Mouse (Mus musculus): ENCODE results near the gene Aoc3. TPM values are rescaled to one million over a fixed set of nuclear protein-coding genes. Genes with fewer than 3 reads are reported as not detected.
A peak's percentile ranks its signal among the peaks of the same experiment; 100 is the strongest.
"Not testable (repeated sequence)": the region's sequence is repeated elsewhere in the genome, so short reads cannot be mapped to it uniquely, and the experiment has no call there.

Gene Aoc3
- total RNA-seq, 2 experiments from 2014 or later = 0.76 to 0.79 TPM

DNA sequence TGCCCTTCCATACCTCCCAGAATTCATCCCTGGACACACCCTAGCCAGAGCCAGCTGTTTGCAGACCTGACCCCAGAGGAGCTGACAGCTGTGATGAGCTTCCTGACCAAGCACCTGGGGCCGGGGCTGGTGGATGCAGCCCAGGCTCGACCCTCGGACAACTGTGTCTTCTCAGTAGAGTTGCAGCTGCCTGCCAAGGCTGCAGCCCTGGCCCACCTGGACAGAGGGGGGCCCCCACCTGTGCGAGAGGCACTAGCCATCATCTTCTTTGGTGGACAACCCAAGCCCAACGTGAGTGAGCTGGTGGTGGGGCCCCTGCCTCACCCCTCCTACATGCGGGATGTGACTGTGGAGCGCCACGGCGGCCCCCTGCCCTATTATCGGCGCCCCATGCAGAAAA is 5.2 kb upstream of the Aoc3 start:
- intact Hi-C loops (cut with DNase I); DNase-seq (ENCODE audit: low spot score in 2 of 2): not testable (repeated sequence)

DNA sequence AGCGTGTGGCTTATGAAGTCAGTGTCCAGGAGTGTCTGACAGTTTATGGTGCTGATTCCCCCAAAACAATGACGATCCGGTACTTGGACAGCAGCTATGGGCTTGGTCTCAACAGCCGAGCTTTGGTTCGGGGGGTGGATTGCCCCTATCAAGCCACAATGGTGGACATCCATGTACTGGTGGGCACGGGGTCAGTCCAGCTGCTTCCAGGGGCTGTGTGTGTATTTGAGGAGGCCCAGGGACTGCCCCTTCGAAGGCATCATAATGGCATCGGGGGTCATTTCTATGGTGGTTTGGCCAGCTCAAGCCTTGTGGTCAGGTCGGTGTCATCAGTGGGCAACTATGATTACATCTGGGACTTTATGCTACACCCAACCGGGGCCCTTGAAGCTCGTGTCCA is 4.3 kb upstream of the Aoc3 start:
- intact Hi-C loops (cut with DNase I) = no loop called here

DNA sequence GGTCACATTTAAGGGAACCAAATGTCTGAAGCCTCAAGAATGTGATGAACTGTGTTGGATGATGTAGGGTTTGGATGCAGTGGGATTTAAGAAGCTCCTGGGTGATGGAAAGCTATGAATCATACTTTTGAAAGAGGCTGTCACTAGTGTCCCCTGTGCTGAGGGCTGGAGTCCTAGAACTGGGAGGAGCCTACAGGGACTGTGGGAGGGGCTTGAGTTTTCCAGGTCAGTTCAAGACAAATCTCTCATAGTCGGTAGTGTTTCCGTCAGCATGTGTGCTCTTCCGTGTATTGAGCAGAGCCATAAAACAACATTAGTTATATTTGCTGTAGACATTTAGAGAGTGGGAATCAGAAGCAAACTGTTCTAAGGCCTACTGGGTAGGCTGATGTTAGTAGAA is 3.1 kb upstream of the Aoc3 start:
- intact Hi-C loops (cut with DNase I) = no loop called here
- no peak for DNase-seq (ENCODE audit: low spot score in 2 of 2)

More for the DNA sequence above, 4.3 kb upstream of the Aoc3 start:
- DNase-seq (ENCODE audit: low spot score in 2 of 2) = no peak

DNA sequence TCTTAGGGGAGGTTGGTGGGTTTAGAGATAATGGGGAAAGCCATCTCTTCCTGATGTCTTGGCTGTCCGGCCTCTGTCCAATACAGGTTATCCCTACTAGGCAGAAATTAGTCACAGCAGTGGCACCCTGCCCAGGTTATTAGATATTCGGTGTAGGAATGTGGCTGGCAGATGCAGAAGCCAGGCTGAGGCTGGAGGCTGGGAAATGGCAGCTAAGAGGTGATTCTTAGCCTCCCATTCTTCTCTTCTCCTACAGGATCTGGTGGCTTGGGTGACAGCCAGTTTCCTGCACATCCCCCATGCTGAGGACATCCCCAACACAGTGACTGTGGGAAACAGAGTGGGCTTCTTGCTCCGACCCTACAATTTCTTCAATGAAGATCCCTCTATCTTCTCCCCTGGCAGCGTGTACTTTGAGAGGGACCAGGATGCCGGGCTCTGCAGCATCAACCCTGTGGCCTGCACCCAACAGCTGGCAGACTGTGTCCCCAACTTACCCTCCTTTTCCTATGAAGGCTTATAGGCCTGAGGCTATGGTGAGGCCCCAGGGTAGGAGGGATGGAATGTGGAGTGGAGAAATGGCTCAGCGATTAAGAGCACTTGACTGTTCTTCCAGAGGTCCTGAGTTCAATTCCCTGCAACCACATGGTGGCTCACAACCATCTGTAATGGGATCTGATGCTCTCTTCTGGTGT is 1.3 kb upstream of the Aoc3 start:
- DNase-seq (ENCODE audit: low spot score in 2 of 2) = peak; percentile 28 to 35
- intact Hi-C loops (cut with DNase I) = no loop called here

DNA sequence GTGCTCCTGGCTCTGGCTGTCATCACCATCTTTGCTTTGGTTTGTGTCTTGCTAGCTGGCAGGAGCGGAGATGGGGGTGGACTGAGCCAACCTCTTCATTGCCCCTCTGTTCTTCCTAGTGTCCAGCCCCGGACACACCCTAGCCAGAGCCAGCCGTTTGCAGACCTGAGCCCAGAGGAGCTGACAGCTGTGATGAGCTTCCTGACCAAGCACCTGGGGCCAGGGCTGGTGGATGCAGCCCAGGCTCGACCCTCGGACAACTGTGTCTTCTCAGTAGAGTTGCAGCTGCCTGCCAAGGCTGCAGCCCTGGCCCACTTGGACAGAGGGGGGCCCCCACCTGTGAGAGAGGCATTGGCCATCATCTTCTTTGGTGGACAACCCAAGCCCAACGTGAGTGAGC is 556 bp downstream of the Aoc3 start:
- intact Hi-C loops (cut with DNase I) = not testable (repeated sequence)

DNA sequence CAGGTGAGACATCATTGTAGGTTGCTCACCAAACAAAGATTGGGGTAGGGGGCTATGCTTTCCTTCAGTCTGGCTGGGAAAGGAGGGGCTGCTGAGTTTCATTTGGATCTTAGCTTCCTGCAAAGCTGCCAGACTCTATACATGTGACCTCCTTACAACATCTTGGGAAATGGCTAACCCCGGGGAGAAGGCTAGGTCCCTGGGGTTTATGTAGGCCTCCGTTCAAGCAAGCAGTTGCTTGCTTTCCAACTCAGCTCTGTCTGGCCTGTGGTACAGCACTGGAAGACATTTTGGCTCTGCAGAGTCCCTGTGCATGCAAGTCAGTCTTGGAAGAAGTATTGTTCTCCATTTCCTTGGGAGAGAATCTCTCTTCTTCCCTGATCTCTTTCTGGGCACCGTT is 2.1 kb downstream of the Aoc3 start:
- no peak for DNase-seq (ENCODE audit: low spot score in 2 of 2)
- intact Hi-C loops (cut with DNase I) = no loop called here

More for the DNA sequence above, 556 bp downstream of the Aoc3 start:
- not testable (repeated sequence) for DNase-seq (ENCODE audit: low spot score in 2 of 2)

DNA sequence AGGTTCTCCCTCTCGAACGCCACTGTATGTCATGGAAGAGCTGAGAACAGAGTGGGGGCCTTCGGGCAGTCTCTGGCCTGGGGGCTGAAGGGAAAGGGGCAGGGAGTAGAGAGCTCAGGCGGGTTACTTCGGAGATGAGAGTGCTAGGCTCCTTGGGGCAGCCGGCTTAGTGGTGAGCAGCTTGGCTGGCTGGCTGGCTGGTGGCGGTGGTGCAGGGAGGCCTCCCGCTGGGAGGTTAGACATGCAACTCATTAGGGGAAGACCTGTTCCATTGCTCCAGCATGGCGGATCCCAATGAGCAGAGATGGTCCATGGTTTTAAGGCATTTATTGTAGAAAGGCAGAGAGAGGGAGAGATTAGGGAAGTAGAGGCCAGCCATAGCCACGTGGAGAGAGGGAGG is 3.6 kb downstream of the Aoc3 start:
- intact Hi-C loops (cut with DNase I) = no loop called here
- no peak for DNase-seq (ENCODE audit: low spot score in 2 of 2)

DNA sequence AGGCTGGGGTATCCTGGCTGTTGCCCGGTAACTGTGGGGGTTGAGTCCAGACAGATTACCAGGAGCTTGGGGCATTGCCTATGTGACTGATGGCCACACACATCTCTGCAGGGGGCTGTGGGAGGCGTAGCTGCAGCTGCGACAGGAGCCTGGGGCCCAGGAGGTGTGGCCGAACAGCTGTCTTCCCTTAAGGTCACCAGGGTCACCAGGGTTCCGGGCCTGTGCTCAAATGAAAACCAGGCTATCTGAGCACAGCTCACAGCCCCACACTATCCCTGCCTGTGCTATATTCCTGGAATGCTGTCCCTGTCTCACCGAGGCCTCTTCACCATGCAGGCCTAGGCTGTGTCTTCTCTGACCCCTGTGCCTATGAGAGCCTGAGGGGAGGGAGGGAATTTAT is 4.1 kb downstream of the Aoc3 start:
- intact Hi-C loops (cut with DNase I) = no loop called here
- DNase-seq (ENCODE audit: low spot score in 2 of 2) = no peak

DNA sequence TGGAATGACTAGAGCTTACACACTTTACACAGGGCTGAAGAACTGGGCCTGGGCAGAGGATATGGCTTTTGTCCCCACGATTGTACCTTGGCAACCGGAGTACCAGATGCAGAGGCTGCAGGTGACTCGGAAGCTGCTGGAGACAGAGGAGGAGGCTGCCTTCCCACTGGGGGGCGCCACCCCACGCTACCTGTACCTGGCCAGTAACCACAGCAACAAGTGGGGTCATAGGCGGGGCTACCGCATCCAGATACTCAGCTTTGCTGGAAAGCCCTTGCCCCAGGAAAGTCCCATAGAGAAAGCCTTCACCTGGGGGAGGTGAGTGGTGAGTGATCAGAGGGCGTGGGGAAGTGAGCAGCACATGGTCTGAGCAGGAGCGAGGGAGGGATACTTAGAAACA is 5.3 kb downstream of the Aoc3 start:
- intact Hi-C loops (cut with DNase I) = no loop called here
- DNase-seq (ENCODE audit: low spot score in 2 of 2) = no peak

DNA sequence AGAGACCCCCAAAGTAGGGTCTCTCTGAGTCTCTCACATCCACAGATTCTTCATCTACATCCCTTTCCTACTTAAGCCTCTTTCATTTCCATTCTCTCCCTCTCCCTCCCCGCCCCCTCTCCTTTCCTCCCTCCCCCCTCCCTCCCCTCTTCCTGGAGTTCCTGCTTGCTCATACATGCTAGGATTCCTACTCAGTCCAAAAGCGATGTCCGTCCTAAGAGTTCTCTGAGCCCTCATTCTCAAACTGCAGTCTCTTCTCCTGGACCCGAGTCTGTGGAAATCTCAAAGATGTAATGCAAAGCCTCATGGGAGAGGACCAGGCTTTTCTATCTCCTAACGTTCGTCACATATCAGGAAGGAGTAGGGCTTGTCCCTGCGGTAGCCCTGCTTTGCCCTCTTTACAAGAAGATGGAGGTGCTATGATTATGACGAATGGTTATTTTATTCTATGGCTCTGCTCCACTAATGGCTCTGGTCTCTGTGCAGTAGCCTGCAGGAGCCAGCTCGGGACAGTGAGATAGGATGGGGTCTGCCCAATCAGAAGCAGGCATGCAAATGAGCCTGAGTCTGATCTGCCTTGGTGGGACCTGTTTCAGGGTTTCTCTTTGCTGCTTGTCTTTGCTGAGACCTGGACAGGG is 7.8 kb downstream of the Aoc3 start:
- DNase-seq (ENCODE audit: low spot score in 2 of 2) = no peak
- intact Hi-C loops (cut with DNase I) = no loop called here

DNA sequence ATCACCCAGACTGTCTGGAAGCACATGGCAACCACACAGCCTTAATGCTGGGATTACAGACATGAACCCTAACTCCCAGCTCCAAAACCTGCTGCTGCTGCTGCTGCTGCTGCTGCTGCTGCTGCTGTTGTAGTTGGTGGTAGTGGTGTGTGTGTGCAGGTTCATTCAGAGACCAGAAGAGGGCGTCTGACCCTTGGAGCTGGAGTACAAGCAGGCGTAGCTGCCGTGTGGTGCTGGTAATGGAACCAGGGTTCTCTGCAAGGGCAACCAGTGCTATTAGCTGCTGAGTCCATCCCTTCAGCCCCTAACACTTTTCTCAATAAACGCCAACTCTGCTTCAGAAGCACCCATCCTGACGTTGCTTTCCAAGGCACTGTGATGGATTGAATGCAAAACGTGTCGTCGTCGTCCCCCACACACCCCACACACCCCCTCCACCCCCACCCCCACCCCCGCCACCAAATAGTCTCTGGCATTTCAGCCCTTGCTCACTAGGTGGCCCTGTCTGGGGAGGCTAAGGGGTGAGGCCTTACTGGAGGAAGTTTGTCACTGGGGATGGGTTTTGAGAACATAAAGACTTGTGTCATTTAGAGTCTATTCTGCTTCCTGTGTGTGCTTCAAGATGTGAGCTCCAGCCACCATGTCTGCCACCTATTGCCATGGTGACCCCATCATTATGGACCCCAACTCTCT is 16.8 kb downstream of the Aoc3 start:
- intact Hi-C loops (cut with DNase I) = no loop called here
- DNase-seq (ENCODE audit: low spot score in 2 of 2) = no peak

DNA sequence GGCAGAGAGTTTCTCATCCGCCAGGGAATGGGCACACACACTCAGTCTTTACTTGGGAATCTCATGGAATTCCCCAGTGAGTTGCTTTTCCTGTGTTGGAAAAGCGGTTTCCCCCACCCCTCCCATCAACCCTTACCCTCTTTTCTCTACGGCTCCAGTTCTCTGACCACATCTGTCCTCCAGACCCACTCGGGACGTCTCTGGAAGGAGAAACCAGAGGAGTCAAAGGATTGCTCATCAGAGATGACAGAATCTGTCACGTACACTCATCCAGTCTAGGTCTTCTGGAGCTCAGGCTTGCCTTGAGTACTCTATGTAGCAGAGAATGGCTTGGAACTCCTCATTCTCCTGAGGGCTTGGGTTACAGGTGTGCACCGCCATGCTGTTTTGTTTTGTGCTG is 18.4 kb downstream of the Aoc3 start:
- intact Hi-C loops (cut with DNase I) = no loop called here
- DNase-seq (ENCODE audit: low spot score in 2 of 2) = no peak

DNA sequence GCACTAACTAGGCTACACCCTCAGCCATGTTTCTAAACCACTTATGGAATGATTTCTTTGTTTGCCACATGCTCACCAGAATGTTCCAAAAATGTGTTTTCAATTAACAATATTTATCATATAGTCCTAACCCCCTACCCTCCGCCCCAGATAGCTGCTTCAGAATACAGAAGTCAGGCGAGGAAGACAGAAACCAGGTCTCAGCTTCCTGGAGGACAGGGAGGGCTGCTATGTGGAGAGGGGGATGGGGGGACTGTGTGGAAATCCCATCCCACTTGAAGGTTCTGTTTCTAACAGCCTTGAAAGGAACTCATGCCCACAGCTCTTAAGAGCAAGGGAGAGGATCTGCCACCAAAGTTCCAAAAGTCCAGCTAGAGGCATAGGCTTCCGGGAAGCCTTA is 18.8 kb downstream of the Aoc3 start:
- no peak for DNase-seq (ENCODE audit: low spot score in 2 of 2)
- intact Hi-C loops (cut with DNase I) = no loop called here

DNA sequence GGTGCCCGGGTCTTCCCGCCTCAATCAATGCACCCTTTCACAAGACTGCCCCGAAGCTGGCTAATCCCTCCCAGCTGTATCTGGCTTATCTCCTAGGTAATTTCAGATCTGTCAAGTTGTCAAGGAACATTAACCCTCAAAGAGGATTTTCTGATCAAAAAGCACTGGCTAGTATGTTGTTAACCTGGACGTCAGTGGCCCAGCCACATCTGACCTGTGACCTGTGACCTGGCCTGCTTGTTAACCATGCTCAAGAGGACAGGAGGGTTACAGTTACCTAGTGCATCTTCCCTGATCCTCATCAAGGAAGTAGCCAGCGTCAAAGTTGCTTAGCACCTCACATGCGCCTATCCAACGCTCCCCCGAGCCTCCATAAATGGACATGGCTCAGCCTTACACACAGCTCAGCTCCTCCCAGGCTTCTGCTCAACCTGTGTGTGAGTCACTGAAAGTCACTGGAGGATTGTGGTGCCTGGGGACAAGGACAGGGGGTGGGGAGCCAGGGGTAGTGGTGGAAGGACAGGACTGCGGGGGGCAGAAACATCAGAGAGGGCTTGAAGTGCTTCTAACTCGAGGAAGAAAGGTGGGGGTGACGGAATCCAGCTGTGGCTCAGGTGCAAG is 20.8 kb downstream of the Aoc3 start:
- intact Hi-C loops (cut with DNase I) = no loop called here
- DNase-seq (ENCODE audit: low spot score in 2 of 2) = no peak

DNA sequence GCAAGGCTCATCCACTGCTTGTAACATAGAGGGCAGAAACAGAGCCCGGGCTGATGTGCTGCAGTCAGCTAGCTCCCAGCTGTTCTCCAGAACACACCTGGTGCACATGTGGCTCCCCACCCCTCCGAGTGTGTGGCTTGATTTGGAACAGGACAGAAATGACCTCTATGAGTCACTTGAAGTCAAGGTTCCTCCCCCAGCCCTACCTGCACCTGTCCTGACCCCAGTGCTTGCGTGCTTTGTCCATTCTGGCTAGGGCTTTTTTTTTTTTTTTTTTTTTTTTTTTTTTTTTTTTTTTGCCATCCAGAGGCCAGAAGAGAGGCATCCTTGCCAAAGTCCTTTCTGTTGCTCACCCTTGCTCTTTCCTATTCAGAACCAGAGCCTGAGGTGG is 21.3 kb downstream of the Aoc3 start:
- intact Hi-C loops (cut with DNase I) = no loop called here

DNA sequence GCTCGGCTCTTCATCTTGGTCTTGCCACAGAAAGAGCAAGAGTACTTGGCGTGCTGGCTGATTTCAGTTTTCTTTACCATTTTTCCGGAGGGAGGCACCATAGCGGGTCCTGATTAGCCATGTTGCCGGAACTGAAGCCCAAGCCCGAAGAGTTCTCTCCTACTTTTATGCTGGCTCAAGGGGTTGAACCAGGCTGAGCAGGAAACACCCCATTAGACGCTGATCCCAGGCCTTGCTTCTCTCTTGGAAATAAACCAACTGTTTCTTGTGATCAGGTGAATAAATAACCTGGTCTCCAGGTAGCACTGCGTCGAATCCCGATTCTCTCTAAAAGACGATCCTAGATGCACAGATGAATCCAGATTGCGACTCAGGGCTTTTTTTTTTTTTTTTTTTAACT is 23.0 kb downstream of the Aoc3 start:
- DNase-seq (ENCODE audit: low spot score in 2 of 2) = no peak
- intact Hi-C loops (cut with DNase I) = no loop called here

More for the DNA sequence above, 21.3 kb downstream of the Aoc3 start:
- DNase-seq (ENCODE audit: low spot score in 2 of 2) = no peak

DNA sequence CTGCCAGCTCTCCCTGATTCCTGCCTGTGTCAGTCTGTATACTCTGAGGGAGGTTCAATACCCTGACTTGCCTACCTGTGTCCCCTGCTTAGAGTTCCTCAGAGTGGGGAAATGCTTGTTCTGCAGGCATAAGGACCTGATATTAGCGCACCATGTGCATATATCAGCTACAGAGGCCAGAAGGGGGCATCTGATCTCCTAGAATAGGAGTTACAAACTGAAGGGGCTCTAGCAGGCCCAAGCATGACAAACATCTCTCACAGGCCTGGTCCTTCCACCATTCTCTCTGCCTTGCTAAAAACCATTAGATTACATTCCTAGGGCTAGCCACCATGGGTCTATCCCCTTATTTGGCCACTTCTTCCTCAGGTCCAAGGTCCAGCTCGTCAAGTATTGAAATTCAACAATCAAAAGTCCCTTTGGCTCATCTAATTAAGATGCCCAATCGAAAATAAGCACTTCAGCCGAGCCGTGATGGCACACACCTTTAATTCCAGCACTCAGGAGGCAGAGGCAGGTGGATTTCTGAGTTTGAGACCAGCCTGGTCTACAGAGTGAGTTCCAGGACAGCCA is 24.1 kb downstream of the Aoc3 start:
- intact Hi-C loops (cut with DNase I) = no loop called here
- DNase-seq (ENCODE audit: low spot score in 2 of 2) = no peak

DNA sequence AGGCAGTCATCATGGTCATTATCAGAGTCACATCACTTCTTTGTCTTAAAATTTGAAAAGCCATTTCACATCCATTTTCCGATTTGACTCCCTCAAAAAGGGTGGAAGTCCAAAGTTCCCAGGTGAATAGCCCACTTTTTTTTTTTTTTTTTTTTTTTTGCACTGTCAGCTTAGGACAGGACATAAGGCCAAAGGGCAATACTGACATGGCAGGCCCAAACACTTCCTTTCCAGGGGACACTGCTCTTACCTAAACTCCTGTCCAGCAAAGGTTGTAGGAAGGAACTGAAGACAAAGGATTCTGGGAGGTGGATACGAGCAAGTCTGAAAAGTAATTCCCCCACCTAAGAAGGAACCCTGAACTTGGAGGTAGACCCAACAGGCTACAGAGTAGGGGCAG is 25.5 kb downstream of the Aoc3 start:
- intact Hi-C loops (cut with DNase I) = no loop called here

DNA sequence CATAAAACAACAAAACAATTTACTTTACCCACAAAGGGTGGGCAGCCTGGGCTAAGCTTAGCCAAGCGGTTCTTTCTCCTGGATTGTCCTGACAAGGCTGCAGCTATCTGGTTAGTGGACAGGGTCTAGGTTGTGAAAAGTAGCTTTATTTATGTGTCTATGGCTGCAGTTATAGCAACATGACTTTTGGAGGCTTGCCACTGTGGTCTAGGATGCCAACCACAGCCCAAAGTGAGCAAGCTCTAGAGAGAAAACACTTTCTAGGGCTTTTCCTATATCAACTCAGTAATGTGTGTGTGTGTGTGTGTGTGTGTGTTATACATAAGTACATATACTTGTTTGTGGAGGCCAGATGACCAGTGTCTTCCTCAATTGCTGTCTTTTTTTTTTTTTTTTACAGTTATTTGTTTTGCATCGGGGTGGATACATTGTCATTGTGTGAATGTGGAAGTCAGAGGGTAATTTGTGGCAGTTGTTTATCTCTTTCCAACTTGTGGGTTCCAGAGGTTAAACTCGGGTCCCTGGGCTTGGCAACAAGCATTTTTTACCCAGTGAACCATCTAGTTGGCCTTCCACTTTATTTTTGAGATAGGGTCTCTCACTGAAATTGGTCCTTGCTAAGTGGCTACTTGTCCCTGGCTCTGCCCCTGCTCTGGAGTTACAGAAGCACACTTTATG is 27.2 kb downstream of the Aoc3 start:
- no peak for DNase-seq (ENCODE audit: low spot score in 2 of 2)
- intact Hi-C loops (cut with DNase I) = no loop called here

More for the DNA sequence above, 25.5 kb downstream of the Aoc3 start:
- no peak for DNase-seq (ENCODE audit: low spot score in 2 of 2)

DNA sequence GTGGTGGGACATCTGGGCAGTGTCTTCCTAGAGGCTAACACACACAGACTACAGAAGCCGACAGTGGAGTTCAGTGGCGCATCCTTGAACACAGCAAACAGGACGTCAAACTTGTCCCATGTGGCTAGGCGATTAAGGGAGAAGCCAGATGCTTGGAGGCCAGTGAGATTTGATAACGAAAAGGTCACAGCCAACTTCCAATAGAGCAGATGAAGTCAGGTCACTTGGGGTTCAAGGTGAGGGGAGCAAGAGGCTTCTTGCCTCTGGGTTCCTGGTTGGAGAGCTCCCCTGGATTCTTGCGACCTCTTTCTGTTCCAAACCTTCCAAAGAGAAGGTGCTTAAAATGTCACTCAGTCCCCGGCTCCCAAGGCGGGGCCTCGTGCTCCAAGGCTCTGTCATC is 29.4 kb downstream of the Aoc3 start:
- intact Hi-C loops (cut with DNase I) = no loop called here
- no peak for DNase-seq (ENCODE audit: low spot score in 2 of 2)
